Mouse (Mus musculus): ENCODE results near the gene Plcl1.
"Not testable (repeated sequence)": the region's sequence is repeated elsewhere in the genome, so short reads cannot be mapped to it uniquely, and the experiment has no call there.

Plcl1 gene

DNA sequence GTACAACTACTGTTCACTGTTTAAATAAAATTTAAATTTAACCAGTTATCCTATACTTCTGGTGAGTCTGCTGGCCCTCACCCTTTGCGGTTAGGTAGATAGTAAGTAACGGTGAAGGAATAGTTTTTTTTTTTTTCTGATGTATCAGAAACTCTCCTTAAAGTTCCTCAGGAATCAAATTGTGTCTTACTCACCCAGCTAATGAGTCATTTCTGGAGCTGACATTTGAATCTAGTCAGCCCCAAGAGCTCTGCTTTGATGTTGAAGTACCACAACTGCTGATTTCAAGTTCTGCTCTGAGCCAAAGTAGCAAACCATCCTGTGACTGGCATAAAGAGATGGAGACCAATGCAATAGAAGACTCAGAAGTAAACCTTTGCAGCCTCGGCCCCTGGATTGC, 24.9 kb downstream of the Plcl1 start:
- in situ Hi-C loops (cut with MboI; ENCODE audit: unreplicated experiment in 2 of 2) = no loop called here

- in situ Hi-C loops (cut with MboI; ENCODE audit: unreplicated experiment in 2 of 2) = no loop called here
Observed at GRCm38 (mm10) chr1:55436589-55436988, 30.9 kb downstream of the Plcl1 start.

GRCm38 (mm10) chr1:55437095-55437494, 31.4 kb downstream of the Plcl1 start:
- in situ Hi-C loops (cut with MboI; ENCODE audit: unreplicated experiment in 2 of 2) = no loop called here

DNA sequence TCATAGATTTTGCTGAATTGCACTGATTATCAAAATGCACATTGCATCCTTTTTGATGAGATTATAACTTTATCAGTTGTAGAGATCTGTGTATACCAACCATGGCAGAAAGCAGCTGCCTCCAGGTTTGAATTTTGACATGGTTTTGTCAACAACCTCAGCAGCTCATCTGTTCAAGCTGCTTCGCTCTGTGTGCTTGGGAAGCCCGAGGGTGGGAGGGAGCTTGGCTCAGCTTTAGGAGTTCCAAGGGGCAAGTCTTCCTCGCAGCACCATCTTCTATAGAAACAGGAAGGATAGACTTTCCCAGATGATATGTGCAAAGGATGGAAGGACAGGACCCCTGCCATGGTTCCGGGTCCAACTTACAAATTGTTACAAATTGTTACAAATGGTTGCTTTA, 32.9 kb downstream of the Plcl1 start:
- in situ Hi-C loops (cut with MboI; ENCODE audit: unreplicated experiment in 2 of 2) = no loop called here

DNA sequence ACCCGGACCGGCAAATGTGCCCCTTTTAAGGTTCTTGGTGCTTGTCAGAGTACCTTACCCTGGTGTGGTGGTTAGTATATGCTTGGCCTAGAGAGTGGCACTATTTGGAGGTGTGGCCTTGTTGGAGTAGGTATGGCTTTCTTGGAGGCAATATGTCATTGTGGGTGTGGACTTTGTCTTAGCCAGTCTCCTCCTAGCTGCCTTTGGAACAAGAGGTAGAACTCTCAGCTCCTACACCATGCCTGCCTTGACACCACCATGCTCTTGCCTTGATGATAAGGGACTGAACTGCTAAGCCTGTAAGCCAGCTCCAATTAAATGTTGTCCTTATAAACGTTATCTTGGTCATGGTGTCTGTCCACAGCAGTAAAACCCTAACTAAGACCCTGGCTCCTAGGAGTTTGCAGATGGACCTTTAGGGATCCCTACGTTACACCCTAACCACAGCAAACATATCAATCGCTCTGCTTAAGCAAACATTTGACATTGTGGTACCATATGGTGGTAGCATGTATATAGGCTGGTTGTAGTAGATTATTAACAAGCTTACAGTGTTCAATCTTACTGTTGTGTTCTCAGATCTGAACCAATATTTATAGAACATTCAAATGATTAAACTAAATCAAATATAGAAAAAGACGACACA, 39.4 kb downstream of the Plcl1 start:
- in situ Hi-C loops (cut with MboI; ENCODE audit: unreplicated experiment in 2 of 2) = no loop called here

GRCm38 (mm10) chr1:55445689-55446044, 39.9 kb downstream of the Plcl1 start:
- in situ Hi-C loops (cut with MboI; ENCODE audit: unreplicated experiment in 2 of 2) = no loop called here

- in situ Hi-C loops (cut with MboI; ENCODE audit: unreplicated experiment in 2 of 2) = no loop called here
Observed at GRCm38 (mm10) chr1:55446273-55446672, 40.6 kb downstream of the Plcl1 start.

DNA sequence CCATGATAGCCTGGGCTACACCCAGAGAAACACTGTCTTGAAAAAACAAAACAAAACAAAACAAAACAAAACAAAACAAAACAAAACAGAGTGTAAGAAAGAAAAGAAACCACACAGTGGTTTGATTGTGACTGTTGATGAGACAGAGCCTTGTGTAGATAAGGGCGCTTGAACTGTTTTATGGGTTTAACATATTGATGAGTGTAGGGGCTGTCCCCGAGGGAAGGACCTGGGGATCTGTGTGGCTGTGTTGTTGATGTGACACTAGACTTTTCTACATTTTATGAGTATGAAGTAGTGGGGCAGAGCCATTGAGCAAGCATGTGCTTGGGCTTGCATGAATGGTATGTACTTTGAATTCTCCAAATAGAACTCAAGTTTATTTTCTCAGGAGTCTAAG, 41.2 kb downstream of the Plcl1 start:
- in situ Hi-C loops (cut with MboI; ENCODE audit: unreplicated experiment in 2 of 2) = no loop called here

GRCm38 (mm10) chr1:55447661-55448060, 41.9 kb downstream of the Plcl1 start:
- in situ Hi-C loops (cut with MboI; ENCODE audit: unreplicated experiment in 2 of 2) = no loop called here

DNA sequence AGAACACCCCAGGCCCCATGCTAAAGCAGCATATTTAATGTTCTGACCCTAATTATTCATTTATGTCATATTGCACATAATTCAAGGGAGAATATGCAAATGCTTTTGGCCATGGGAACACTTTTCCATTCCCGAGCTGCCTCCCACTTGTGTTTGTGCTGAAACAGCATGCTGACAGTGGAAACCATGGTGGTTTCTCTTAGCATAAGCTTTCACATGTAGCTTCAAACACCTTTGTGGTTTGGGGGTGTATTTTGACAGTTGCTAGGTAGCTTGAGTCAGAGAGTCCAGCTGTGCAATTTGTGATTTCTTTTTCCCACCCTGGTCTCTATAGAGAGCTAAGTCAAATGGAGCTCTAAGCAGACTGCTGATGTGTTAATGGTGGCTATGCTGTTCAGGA, 42.4 kb downstream of the Plcl1 start:
- in situ Hi-C loops (cut with MboI; ENCODE audit: unreplicated experiment in 2 of 2) = no loop called here

GRCm38 (mm10) chr1:55449779-55450178, 44.1 kb downstream of the Plcl1 start:
- in situ Hi-C loops (cut with MboI; ENCODE audit: unreplicated experiment in 2 of 2) = no loop called here

DNA sequence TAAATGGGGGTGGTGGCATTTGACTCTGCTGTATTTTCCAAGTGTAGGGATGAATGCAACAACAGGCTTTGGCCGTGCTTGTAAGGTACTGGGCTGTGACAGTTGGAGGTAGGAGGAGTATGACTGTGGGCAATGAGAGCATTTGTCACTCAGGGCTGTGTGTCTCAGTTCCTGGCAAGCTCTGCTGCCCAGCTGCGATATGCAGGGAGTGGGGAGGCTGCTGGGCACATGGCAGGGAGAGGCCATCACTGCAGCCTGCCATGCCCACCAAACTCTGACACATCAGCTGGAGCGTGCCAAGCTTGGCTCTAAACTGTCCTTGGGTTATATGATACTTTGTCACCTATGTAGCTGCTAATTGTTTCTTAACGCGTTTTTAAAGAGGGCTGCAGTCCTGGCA, 48.4 kb downstream of the Plcl1 start:
- in situ Hi-C loops (cut with MboI; ENCODE audit: unreplicated experiment in 2 of 2) = no loop called here

GRCm38 (mm10) chr1:55462301-55462700, 56.6 kb downstream of the Plcl1 start:
- in situ Hi-C loops (cut with MboI; ENCODE audit: unreplicated experiment in 2 of 2) = no loop called here

DNA sequence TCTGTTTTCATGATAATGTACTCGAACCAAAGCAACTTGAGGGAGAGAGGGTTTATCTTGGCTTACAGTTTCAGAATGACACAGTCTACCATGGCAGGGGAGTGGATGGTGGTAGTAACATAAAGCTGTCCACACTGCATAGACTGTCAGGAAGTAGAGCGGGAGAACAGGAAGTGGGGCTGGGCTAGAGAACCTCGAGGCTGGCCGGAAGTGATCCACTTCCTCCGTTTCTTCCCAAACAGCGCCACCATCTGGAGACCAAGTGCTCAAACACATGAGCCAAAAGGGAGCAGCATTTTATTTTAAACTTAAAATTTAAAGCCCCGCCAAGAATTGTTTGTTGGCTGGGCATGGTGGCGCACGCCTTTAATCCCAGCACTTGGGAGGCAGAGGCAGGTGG, 68.0 kb downstream of the Plcl1 start:
- in situ Hi-C loops (cut with MboI; ENCODE audit: unreplicated experiment in 2 of 2) = no loop called here

DNA sequence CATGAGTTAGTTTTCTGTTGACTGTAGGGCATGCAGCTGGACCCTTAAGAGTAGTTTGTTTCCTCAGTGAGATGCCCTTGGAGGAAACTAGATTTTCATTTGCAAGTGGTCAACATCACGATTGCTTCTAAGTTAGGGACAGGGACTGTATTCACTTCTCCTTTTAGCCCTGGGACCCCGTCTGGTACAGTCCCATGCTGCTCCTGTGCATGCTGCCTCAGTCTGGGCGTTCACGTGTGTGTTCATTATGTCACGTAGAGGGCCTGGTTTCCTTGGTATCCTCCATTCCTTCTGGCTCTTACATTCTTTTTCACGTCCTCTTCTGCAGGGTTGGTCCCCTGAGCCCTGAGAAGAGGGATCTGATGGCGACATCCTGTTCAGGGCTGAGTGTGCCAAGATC, 69.3 kb downstream of the Plcl1 start:
- in situ Hi-C loops (cut with MboI; ENCODE audit: unreplicated experiment in 2 of 2) = no loop called here

DNA sequence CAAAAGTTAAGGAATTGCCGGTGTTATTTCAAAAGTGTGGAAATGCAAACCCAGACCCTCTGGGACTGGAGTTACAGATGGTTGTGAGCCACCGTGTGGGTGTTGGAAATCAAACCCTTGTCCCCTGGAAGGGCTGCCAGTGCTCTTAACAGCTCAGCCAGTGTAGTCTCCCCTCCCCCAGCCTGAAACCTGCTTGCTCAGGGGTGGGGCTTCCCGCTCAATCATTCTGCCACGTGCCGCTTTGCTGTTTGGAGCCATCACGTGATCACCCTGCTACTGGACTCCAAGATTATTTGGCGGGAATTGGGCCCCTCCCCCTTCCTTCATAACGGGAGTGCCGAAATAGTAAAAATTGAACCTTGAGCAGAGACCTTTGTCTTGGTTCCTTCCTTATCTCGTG, 81.7 kb downstream of the Plcl1 start:
- in situ Hi-C loops (cut with MboI; ENCODE audit: unreplicated experiment in 2 of 2) = not testable (repeated sequence)

- in situ Hi-C loops (cut with MboI; ENCODE audit: unreplicated experiment in 2 of 2) = no loop called here
Observed at GRCm38 (mm10) chr1:55488261-55488660, 82.5 kb downstream of the Plcl1 start.

DNA sequence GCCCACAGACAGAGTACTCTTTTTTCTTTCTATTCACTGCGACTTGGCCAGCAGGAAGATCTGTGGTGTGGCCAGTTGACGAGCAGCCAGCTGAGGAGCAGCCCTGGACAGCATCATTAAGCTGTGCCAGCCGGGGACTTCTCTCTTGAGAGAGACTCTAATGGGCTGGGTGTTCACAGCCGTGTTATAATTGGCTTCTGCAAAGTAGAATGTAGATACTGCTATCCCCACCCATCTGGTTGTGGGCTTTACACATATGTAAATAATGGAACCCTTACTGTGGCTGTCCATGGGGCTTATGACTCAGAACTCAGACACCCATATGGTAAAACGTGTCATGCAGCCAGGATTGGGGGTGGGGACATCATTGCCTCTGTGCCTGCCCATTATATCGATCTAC, 83.6 kb downstream of the Plcl1 start:
- in situ Hi-C loops (cut with MboI; ENCODE audit: unreplicated experiment in 2 of 2) = no loop called here

- in situ Hi-C loops (cut with MboI; ENCODE audit: unreplicated experiment in 2 of 2) = loop anchor here in 1 of 2 experiments (25.0 kb wide), 1 partner anchor 263 kb away; the partner anchor contains the start of genes Mars2 and Rftn2
Observed at GRCm38 (mm10) chr1:55499872-55500271, 94.2 kb downstream of the Plcl1 start.

- in situ Hi-C loops (cut with MboI; ENCODE audit: unreplicated experiment in 2 of 2) = loop anchor here in 1 of 2 experiments (25.0 kb wide), 1 partner anchor 264 kb away; the partner anchor contains the start of genes Mars2 and Rftn2
Observed at GRCm38 (mm10) chr1:55500981-55501682, 95.4 kb downstream of the Plcl1 start.

GRCm38 (mm10) chr1:55505811-55506210, 100.1 kb downstream of the Plcl1 start:
- in situ Hi-C loops (cut with MboI; ENCODE audit: unreplicated experiment in 2 of 2) = loop anchor here in 1 of 2 experiments (25.0 kb wide), 1 partner anchor 269 kb away; the partner anchor contains the start of genes Mars2 and Rftn2

- in situ Hi-C loops (cut with MboI; ENCODE audit: unreplicated experiment in 2 of 2) = loop anchor here in 1 of 2 experiments (25.0 kb wide), 1 partner anchor 270 kb away; the partner anchor contains the start of genes Mars2 and Rftn2
Observed at GRCm38 (mm10) chr1:55507061-55507460, 101.3 kb downstream of the Plcl1 start.

Data from v-Abl transformed pro-B cells (cell line).